Mouse (Mus musculus) yolk sac, embryonic 10.5 days (tissue): Measurements from ENCODE around the gene Gabra3.

Experiments used
- DNase-seq: peaks from one replicate; pipeline ENCODE4 v3.0.0-alpha.2; 2017; ENCODE audit warnings: low spot score

Gabra3 gene

GRCm38 (mm10) chrX:72656230-72656898 lies at the start of gene Gabra3:
Gene Gabra3 (minus strand): TSS chrX:72656848.
- no peak for DNase-seq

GRCm38 (mm10) chrX:72655789-72656188 lies 859 bp downstream of the Gabra3 start:
- DNase-seq, result no peak

- DNase-seq, result no peak
Observed at GRCm38 (mm10) chrX:72655381-72655780, 1.3 kb downstream of the Gabra3 start.

GRCm38 (mm10) chrX:72650688-72651087 lies 6.0 kb downstream of the Gabra3 start:
- DNase-seq, result no peak

- no peak for DNase-seq
Observed at GRCm38 (mm10) chrX:72644691-72645090, 12.0 kb downstream of the Gabra3 start.

- DNase-seq, result no peak
Observed at GRCm38 (mm10) chrX:72497284-72497683, 159.4 kb downstream of the Gabra3 start.

GRCm38 (mm10) chrX:72489806-72490205 lies 166.8 kb downstream of the Gabra3 start:
- no peak for DNase-seq

- DNase-seq, result no peak
Observed at GRCm38 (mm10) chrX:72386758-72387157, 269.9 kb downstream of the Gabra3 start, which contains the start of gene Magea10. Gene Magea10 (minus strand): TSS chrX:72386858.
